Mouse (Mus musculus): ENCODE measurements around the gene Rhox8. TPM values are rescaled to one million over a fixed set of nuclear protein-coding genes. Genes with fewer than 3 reads are reported as not detected.
"Not testable (repeated sequence)": the region's sequence is repeated elsewhere in the genome, so short reads cannot be mapped to it uniquely, and the experiment has no call there.

Gene Rhox8
- total RNA-seq (2021): not detected
- long read RNA-seq, experiment 1: 0 reads
- long read RNA-seq, experiment 2: 0 reads

DNA sequence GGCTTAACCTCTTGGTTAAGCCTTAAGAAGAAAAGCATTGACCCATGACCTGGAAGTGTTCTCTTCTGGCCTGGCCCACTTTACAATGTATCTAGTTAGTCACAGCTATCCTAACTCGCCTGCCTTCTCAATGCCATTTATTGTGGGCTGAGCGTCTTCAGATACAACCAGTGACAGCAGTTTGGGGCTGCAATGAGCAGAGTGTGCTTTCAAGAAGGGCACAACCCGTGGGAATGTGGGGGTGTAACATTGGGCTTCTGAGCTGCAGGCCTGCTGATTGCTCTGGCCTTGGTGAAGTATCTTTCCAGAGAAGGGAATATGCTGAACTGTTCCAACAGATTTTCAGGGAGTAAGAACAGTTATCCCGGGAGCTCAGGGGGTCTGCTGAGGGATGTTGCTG, at the start of gene Rhox8:
Rhox8 (minus strand) TSS at position 101 of the 400 bp plus-strand sequence.
- no peak for TF ChIP-seq CTCF (IDR thresholded peaks at IDR 0.05)
- Histone ChIP-seq H3K4me3 (no peak within 1 kb of the TSS), H3K27ac (no peak within 1 kb of the TSS)
- no peak for DNase-seq (ENCODE audit: extremely low spot score in 1 of 2, low spot score in 2 of 2)
- intact Hi-C loops (cut with DNase I): no loop called here

DNA sequence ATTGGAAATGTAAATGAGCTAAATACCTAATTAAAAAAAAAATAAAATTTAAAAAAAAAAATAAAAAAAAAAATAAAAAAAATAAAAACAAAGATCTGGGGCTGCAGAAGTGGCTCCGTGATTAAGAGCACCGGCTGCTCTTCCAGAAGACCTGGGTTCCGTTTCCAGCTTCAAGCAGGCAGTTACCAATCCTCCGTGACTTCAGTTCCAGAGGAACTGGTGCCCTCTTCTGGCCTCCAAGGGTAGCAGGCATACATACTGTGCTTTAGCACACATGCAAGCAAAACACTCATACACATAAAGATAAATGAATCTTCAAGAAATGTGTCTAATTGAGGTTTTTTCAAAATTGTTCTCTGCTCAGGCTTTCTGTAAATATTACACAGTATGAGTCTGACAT, 37.6 kb upstream of the Rhox8 start:
- peak; percentile 23 for TF ChIP-seq CTCF (IDR thresholded peaks at IDR 0.05)
- H3K4me3 ChIP-seq: no peak overlapping the region
- intact Hi-C loops (cut with DNase I): no loop called here
- H3K27ac ChIP-seq: no peak overlapping the region
- no peak for DNase-seq (ENCODE audit: extremely low spot score in 1 of 2, low spot score in 2 of 2)

DNA sequence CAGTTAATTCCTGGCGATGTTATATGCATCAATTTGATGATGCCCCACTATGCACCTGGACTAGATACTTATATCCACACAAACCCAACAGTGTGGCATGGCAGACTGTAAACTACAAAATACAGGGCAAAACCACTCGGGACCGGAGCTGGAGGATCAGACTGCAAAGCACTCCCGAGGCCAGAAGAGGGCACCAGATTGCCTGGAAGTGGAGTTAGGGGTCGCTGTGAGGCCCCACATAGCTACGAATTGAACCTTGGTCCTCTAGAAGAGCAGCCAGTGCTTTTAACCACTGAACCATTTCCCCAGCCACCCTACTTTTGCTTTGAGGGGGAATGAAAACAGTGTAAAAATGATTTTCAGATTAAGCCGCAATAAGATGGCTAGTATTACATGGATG, 29.8 kb upstream of the Rhox8 start:
- H3K27ac ChIP-seq: no peak overlapping the region
- no peak for DNase-seq (ENCODE audit: extremely low spot score in 1 of 2, low spot score in 2 of 2)
- H3K4me3 ChIP-seq: no peak overlapping the region
- TF ChIP-seq CTCF (IDR thresholded peaks at IDR 0.05): peak; percentile 36
- intact Hi-C loops (cut with DNase I): no loop called here

DNA sequence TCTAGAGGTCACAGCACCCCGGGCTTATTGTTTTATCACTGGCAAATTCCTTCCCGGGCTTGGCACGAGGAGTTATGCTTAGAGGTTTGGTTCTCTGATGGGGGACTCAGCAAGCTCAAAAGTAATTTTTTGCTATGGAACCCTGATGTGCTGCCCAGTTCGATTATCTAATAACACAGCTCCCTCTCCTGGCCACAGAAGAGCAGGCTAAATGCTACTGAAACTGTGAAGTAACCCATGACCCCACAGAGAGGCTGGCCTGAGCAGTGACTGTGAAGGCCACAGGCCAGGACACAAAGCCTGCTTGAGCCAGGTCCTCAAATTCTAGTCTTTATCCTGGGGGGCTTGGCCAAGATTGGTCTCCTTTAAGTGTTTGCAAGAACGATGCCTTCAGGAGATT, 25.0 kb upstream of the Rhox8 start:
- intact Hi-C loops (cut with DNase I): no loop called here
- no peak overlapping the region for H3K4me3 ChIP-seq
- peak; percentile 10; the same call in 1 of the 2 replicates for TF ChIP-seq CTCF (IDR thresholded peaks at IDR 0.05)
- no peak for DNase-seq (ENCODE audit: extremely low spot score in 1 of 2, low spot score in 2 of 2)
- H3K27ac ChIP-seq: no peak overlapping the region

DNA sequence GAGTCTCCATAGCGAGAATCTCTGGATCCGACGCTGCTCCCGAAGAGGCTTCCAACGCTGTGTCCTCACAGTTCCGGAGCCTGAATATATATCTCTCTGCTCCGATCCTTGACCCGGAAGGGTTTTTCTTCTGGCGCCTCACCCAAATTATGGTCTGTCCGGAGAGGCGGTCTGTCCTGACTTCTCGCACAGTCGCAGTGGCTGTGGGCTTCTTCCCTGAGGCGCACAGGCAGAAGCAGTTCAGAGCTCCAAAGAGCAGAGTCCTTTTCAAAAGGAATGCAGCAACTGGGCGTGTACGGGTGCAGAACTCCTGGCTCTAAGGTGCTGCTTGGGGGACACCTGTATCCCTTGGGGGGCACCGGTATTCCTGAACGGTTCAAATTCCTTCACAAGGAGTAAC, 22.9 kb upstream of the Rhox8 start, which contains the start of gene Rhox9:
Rhox9 (minus strand) TSS at position 101 of the 400 bp plus-strand sequence.
- intact Hi-C loops (cut with DNase I); DNase-seq (ENCODE audit: extremely low spot score in 1 of 2, low spot score in 2 of 2); H3K27ac ChIP-seq; H3K4me3 ChIP-seq: not testable (repeated sequence)

DNA sequence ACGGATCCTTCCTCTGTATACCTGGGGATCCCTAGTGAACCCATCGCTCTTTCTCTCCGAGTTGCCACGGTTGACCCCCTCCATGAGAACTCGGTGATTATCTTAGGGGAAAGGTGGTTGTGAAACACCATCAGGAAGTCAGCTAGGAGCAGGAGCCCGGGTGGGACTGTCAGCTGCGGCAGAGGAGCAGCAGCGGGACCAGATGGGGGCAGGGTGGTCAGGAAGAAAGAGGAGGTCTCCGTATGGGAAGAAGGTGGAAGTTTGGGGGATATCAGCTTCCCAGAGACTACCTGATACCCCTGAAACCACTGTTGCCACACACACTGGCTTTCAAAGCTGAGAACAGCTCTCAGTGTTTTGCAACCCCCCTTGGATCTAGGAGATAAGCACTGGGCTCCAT, 18.4 kb upstream of the Rhox8 start, which contains the start of gene Rhox7b:
Rhox7b (minus strand) TSS at position 101 of the 400 bp plus-strand sequence.
- DNase-seq (ENCODE audit: extremely low spot score in 1 of 2, low spot score in 2 of 2); intact Hi-C loops (cut with DNase I); H3K27ac ChIP-seq; H3K4me3 ChIP-seq: not testable (repeated sequence)

DNA sequence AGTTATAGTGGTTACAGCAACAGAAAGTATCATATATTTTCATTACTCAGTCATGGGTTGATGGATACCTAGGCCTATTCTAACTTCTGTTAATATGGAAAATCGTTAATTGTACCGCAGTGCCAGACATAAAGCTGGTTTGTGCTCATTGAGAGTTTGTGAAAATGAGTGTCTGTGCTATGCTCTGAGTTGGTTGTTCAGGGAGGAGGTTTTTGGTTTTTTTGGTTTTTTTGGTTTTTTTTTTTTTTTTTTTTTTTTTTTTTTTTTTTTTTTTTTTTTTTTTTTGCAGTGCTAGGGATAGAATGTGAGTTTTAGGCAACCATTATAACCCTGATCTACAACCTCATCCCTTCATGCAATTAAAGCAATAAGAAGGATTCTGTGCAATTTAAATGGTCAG, 7.1 kb downstream of the Rhox8 start:
- Histone ChIP-seq H3K27ac (no peak overlapping the region), H3K4me3 (no peak overlapping the region)
- no peak for DNase-seq (ENCODE audit: extremely low spot score in 1 of 2, low spot score in 2 of 2)
- TF ChIP-seq CTCF (IDR thresholded peaks at IDR 0.05): no peak
- intact Hi-C loops (cut with DNase I): no loop called here

DNA sequence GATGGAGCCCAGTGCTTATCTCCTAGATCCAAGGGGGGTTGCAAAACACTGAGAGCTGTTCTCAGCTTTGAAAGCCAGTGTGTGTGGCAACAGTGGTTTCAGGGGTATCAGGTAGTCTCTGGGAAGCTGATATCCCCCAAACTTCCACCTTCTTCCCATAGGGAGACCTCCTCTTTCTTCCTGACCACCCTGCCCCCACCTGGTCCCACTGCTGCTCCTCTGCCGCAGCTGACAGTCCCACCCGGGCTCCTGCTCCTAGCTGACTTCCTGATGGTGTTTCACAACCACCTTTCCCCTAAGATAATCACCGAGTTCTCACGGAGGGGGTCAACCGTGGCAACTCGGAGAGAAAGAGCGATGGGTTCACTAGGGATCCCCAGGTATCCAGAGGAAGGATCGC, 47.4 kb downstream of the Rhox8 start, which contains the start of gene Rhox7a:
Rhox7a (plus strand) TSS at position 301 of the 400 bp plus-strand sequence.
- H3K27ac ChIP-seq; H3K4me3 ChIP-seq; DNase-seq (ENCODE audit: extremely low spot score in 1 of 2, low spot score in 2 of 2); intact Hi-C loops (cut with DNase I): not testable (repeated sequence)

DNA sequence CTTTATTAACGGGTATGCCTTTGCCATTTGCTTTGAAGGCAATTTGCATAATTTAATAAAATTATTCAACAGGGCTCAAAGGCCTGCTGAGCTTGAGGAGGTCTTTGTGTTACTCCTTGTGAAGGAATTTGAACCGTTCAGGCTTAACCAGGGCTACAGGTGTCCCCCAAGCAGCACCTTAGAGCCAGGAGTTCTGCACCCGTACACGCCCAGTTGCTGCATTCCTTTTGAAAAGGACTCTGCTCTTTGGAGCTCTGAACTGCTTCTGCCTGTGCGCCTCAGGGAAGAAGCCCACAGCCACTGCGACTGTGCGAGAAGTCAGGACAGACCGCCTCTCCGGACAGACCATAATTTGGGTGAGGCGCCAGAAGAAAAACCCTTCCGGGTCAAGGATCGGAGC, 52.1 kb downstream of the Rhox8 start, which contains the start of gene Rhox6:
Rhox6 (plus strand) TSS at position 301 of the 400 bp plus-strand sequence.
- H3K27ac ChIP-seq; intact Hi-C loops (cut with DNase I); DNase-seq (ENCODE audit: extremely low spot score in 1 of 2, low spot score in 2 of 2); H3K4me3 ChIP-seq: not testable (repeated sequence)

Other genes starting within 250 kb of the Rhox8 start
- gene Rhox2g, start 235.5 kb downstream of the Rhox8 start, total RNA-seq (2021): not detected
- not detected for gene Rhox4g, start 227.6 kb downstream of the Rhox8 start, total RNA-seq (2021)
- not detected for gene Rhox3h, start 210.2 kb downstream of the Rhox8 start, total RNA-seq (2021)
- gene Rhox2h, start 205.7 kb downstream of the Rhox8 start, total RNA-seq (2021): not detected
- gene Rhox5, start 74.1 kb downstream of the Rhox8 start, total RNA-seq (2021): not detected
- not detected for gene Rhox6, start 52.0 kb downstream of the Rhox8 start, total RNA-seq (2021)
- not detected for gene Rhox7a, start 47.3 kb downstream of the Rhox8 start, total RNA-seq (2021)
- not detected for gene Rhox7b, start 18.3 kb upstream of the Rhox8 start, total RNA-seq (2021)
- not detected for gene Rhox9, start 22.8 kb upstream of the Rhox8 start, total RNA-seq (2021)
- gene Btg1-ps1, start 139.9 kb upstream of the Rhox8 start, total RNA-seq (2021): not detected
- not detected for gene Btg1-ps2, start 164.2 kb upstream of the Rhox8 start, total RNA-seq (2021)
- not detected for gene Rhox10, start 187.5 kb upstream of the Rhox8 start, total RNA-seq (2021)
- gene Rhox11, start 206.2 kb upstream of the Rhox8 start, total RNA-seq (2021): not detected
- not detected for gene Rhox12, start 232.0 kb upstream of the Rhox8 start, total RNA-seq (2021)
- not detected for gene Rhox13, start 242.3 kb upstream of the Rhox8 start, total RNA-seq (2021)

Measured in left cerebral cortex, adult 2 months (tissue).